Mouse (Mus musculus): ENCODE data around the gene Cd44.

The Cd44 gene

DNA sequence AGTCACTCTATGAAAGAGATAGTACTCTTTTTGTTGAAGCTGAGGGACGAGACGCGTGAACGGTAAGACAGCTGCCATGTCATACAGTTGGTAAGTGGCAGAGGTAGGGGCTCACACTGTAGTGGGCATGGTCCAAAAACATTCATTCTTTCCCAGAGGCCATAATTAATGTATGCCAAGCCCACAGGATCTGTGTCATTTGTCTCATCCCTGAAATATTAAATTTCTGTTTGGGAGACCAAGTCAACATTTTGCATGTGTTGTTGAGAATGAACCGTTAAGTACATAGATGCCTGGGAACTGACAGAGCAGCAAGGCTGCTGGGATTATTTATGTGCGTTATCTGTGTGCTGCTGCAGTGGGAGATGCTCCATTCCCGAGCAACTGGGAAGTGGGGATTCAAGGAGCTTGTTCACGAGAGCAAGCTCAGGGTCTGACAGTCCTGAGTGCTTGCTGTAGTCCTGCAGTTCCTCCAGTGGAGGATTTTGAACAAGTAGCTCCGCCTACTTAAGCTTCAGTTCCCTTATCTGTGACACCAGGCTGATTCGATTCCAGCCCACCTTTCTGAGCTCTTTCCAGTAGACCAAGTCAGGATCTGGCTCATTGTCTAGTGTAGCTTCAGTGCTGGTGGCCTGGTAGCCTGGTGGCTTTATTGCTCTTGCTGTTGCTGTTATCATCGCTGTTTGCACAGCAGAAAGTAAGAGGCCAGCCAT is 12.5 kb upstream of the Cd44 start:
- DNase-seq (ENCODE audit: low read depth, low spot score), result no peak

DNA sequence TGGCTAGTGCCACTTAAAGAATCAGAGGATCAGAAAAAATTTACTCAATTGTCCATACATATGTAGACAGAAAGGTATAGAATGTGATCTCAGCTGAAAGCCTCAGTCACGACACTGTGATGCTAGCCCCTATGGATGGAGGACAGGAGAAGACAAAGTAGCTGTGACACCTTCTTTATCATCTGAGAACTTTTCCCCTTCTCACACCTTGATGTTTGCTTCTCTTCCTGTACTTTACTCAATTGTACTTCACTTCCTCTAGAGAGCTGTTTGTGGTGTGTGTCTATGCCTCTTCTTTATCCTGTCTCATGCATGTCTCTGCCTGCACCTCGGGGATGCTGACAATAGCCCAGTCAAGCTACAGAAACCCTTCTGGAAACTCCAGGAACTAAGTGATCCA is 11.5 kb upstream of the Cd44 start:
- peak; percentile 51 for DNase-seq (ENCODE audit: low read depth, low spot score)

DNA sequence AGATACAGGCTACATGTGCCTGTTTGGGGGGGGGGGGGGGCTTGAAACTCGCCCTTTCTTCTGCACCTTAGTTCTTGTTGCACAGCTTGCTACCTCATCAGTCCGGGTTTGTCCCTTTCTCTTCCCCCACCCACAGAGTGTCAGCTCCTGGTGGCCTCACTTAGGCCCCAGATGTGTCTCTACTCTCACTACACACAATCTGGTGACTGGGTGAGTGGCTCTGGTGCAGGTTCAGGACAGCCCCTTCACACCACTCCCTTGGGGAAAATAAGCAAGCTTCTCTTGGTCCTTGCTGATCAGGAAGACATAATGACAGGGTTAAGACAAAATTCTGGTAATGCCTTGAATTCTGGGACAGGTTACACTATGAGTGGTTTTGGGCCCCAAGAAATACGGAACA is 11.0 kb upstream of the Cd44 start:
- DNase-seq (ENCODE audit: low read depth, low spot score), result peak; percentile 35

DNA sequence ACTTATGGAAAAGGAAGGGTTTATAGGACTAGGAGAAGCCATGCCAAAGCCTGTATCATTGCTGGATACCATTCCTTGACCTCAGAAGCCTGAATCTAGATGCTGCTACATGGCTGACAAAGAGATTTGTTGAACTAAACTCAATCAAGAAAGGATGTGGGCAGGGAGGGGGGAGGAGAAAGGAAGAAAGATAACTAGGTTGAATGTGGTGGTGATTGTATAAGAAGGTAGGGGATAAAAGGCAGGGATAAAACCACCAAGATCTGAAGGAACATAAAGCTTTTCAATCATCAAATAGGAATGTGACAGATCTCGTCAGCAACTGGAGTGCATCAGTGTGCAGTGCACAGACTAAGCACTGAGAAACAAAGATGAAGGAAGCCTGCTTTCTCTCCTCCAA is 7.9 kb upstream of the Cd44 start:
- peak; percentile 46 for DNase-seq (ENCODE audit: low read depth, low spot score)

GRCm38 (mm10) chr2:102905604-102906003 is 4.1 kb upstream of the Cd44 start:
- no peak for DNase-seq (ENCODE audit: low read depth, low spot score)

GRCm38 (mm10) chr2:102901828-102902223 is 361 bp upstream of the Cd44 start:
- DNase-seq (ENCODE audit: low read depth, low spot score), result no peak

DNA sequence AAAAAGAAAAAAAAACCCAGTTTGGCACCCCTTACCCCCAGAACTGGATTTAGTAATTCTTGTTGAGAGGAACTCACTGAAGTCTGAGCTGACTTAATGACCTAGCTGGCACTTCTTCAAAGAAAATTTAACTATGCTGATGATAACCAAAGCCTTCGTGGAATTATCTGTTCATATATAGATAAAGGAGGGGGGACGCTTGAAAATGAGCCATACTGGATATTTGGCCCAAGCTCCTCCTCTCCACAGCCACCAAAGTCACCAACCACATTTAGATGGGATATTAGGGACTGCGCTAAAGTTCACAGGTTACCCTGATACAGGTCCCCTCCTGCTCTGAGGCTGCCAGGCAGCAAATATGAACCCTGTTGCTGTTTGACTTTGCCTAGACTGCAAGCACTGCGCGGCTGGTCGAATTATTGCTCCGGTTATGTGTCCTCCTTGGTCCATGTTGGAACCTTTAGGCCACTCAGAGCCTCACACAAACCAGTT is 1.2 kb downstream of the Cd44 start:
- DNase-seq (ENCODE audit: low read depth, low spot score), result peak; percentile 41

GRCm38 (mm10) chr2:102899238-102899637 is 2.2 kb downstream of the Cd44 start:
- peak; percentile 41 for DNase-seq (ENCODE audit: low read depth, low spot score)

DNA sequence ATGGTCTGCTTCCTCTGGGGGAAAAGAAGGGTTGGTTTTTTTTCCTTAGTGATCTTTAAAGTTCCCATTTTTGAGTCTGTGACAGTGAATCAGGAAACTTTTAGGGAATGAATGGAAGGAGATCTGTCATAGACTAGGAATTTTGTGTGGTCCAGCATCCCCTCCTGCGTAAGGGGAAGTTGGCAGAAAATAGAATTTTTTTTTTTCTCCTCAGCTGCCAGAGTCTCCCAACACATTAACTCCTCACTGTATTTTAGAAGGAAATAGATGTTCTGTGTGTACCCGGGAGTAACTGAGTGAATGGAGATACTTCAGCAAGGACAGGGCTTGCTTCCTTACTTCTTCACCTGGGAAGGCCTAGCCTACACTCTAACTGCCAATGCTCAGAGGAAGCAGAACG is 2.9 kb downstream of the Cd44 start:
- DNase-seq (ENCODE audit: low read depth, low spot score), result no peak

DNA sequence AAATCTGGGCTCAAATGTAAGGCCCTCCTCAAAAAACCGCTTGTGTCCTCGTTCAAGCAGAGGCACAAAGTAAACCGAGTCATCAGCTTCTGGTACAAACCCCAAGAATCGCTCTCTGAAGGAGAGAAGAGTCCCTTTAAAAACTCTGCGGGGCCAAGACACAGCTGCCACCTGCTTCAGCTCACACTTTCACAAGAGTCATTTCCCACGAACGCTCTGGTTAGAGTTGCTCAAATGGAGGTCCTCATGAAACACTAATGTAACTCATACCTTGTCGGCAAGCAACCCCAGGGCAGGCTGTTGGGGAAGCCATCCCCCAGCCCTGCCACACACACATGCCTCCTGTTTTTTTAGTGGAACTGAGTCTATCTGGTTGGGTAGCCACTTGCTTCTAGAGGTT is 5.3 kb downstream of the Cd44 start:
- no peak for DNase-seq (ENCODE audit: low read depth, low spot score)

DNA sequence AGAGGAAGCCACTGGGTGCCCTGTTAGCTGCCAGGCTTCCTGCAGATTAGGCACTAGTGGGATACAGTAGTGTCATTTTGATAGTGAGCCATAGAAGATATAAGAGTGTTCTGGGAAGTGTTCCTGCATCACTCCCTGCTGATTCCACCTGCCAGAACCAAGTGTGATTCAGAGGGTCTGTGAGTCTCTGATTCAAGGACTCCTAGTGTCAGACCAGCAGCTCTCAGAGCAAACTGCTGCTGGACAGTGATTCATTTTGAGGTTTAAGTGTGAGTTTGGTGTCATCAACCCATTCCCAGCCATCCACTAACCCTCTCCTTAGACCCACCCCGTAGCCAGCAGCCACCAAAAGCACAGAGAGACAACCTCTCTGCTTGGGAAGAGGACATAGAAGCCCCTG is 6.3 kb downstream of the Cd44 start:
- no peak for DNase-seq (ENCODE audit: low read depth, low spot score)

DNA sequence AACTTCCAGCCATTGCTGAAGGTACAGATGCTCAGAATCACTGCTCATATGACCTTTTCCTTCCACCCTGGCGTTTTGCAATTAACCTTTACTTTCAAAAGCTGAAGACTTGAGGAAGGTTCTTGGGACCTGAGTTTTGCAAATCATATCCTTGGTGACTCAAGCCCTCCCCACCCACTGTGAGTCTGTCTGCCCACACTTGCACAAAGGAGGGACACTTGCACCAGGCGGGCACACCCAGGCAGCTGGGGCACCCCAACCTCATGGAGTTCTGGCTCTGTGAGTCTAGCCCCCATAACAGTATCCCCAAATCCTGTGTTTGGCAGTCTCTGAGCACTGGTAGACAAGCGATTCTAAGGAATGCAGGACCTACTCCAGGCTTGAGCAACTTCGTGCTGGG is 6.7 kb downstream of the Cd44 start:
- DNase-seq (ENCODE audit: low read depth, low spot score), result no peak

- no peak for DNase-seq (ENCODE audit: low read depth, low spot score)
Observed at GRCm38 (mm10) chr2:102888688-102889225, 12.7 kb downstream of the Cd44 start.

DNA sequence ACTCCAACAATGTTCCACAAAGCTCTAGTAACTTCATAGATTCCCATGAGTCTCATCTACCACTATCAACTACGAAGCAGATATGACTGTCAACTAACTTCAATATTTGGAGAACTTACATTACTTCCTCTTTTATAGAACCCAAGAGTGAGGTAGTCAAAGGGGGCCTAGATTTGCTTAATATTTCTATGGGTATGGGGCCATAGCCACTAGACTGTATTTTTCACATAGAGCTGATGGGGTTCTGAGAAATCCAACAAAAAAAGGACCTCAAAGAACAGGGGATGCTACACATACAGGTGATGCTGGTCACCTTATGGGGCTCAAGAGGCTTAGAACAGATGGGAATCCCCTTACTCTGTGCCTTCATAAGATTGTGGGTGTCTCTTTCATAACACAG is 14.3 kb downstream of the Cd44 start:
- DNase-seq (ENCODE audit: low read depth, low spot score), result no peak

DNA sequence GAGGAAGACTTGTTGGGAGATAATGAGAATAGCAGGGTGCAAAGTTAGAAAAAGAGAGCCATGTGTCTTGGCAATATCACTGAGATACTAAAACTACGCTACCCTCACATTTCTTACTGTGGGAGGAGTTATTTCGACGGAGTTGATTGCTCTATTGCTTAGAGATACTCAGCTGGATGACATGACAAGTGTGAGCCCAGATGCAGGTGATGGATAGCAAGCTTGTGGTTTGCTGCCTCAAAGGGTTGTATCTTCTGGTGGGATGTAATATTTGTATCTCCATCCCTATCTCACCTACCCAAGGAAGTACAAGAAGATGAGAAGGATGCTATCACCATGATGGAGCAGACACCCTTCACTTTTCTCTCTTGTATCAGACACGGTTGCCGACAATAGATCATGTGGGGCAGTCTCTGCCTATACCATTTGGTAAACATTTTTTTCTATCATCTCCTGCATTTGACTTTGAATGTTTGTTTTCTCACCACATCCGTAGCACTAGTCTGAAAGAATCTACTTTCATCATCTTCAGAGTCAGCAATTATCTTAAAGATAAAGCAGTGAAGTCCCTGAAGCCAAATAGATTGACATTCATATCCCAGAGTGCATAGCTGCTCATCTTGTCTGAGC is 15.0 kb downstream of the Cd44 start:
- DNase-seq (ENCODE audit: low read depth, low spot score), result peak; percentile 60

- DNase-seq (ENCODE audit: low read depth, low spot score), result no peak
Observed at GRCm38 (mm10) chr2:102882597-102883272, 18.7 kb downstream of the Cd44 start.

GRCm38 (mm10) chr2:102882004-102882588 is 19.4 kb downstream of the Cd44 start:
- DNase-seq (ENCODE audit: low read depth, low spot score), result no peak

DNA sequence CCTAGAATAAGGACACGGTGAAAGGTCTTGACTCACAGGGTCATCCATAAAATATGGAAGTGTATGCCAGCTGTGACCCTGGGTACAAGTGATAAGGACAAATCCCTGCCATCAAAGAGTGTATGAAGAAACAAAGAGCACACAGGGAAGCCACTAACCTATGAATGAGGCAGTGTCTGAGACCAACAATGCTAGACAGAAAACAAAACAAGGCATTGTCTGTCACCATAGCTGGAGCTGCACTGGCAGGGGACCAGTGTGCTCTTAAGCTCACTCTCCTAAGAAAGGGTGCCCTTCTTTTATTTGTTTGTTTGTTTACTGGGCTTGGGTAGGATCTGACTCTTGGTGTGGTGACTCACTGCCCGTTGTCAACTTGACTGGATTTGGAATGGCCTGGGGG is 23.0 kb downstream of the Cd44 start:
- no peak for DNase-seq (ENCODE audit: low read depth, low spot score)

- DNase-seq (ENCODE audit: low read depth, low spot score), result no peak
Observed at GRCm38 (mm10) chr2:102877463-102877862, 24.0 kb downstream of the Cd44 start.

DNA sequence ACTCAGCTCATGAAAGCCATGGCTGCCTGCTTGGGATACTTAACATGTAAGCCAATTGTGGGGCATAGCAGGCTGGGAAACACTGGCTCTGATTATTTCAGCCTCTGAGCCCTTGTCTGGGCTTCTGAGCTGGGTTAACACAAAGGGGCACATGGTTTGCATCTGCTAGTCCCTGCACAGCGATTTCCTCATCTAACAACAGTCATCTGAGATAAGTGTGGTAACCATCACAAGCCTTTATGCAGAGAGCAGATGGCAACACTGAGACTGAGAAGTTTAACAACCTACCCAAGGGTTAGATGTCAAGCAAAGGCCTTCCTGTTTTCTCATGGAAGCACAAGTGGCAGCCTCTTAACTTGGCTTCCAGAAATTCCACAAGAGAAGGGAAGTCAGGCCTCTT is 25.3 kb downstream of the Cd44 start:
- DNase-seq (ENCODE audit: low read depth, low spot score), result no peak

DNA sequence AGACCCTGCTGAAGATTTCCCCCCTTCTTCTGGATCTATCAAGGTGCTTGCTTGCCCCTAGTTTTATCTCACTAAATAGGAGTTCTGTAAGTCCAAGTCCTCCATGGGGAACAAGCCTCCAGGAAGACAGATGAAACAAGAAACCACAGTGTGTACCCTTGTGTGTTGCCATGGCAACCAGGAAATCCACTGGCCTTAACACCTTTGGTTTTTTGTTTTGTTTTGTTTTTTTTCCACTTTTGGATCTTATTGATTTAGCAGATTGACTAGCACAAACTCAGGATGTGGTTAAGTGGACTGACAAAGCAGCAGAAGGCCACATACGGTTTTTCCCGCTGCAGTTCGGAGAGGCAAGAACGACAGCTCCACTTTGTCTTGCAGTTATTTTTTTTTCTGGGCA is 27.6 kb downstream of the Cd44 start:
- peak; percentile 84 for DNase-seq (ENCODE audit: low read depth, low spot score)

DNA sequence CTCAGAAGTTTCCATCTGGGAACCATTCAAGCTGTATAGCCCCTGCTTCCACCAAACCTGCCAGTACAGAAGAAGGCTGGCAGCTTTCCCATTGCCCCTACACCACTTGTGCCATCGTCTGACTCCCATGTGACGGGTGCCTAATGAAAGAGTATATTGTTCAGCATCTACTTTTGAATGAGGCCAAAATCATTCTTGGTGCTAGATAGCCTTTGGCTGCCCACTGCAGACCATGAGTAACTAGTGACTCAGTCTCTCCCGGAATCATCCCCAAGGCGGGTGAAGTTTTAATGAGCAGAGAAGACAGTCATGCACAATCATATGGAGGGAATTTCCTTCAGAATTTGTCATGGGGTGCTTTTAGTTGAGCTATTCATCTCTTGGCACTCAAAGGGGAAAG is 28.3 kb downstream of the Cd44 start:
- no peak for DNase-seq (ENCODE audit: low read depth, low spot score)

All from CD4-positive, CD25-positive, alpha-beta regulatory T cell, adult 2 months (primary cell).